Mouse (Mus musculus) heart, postnatal 14 days (tissue): ENCODE data around the gene Fosl1. TPM values are rescaled to one million over a fixed set of nuclear protein-coding genes. Genes with fewer than 3 reads are reported as not detected.

ENCODE experiments used
- DNase-seq, 2 experiments: peaks; one replicate each; pipeline ENCODE4 v3.0.0; 2021 to 2022
- intact Hi-C: fragments of 180-260 bp; cut with DNase I; formaldehyde crosslinking; loops from one replicate; pipeline ENCODE4 v1.15.1; 2025
- total RNA-seq, 2 experiments: library from RNA; stranded (reverse); gene quantifications; 2 replicates each; pipeline ENCODE4 v1.2.3; 2021

Fosl1 gene
- total RNA-seq, 2 experiments from 2014 or later: not detected

DNA sequence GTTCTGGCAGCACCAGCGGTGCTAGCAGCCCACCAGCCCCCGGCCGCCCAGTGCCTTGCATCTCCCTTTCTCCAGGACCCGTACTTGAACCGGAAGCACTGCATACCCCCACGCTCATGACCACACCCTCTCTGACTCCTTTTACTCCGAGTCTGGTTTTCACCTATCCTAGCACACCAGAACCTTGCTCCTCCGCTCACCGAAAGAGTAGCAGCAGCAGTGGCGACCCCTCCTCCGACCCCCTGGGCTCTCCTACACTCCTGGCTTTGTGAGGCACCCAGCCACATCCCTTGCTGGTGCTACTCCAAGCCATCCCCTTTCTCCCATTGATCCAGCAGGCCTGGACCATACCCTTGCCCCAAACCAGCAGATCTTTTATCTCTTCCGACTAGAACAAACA is 7.7 kb downstream of the Fosl1 start:
- intact Hi-C loops: no loop called here
- DNase-seq: no peak

DNA sequence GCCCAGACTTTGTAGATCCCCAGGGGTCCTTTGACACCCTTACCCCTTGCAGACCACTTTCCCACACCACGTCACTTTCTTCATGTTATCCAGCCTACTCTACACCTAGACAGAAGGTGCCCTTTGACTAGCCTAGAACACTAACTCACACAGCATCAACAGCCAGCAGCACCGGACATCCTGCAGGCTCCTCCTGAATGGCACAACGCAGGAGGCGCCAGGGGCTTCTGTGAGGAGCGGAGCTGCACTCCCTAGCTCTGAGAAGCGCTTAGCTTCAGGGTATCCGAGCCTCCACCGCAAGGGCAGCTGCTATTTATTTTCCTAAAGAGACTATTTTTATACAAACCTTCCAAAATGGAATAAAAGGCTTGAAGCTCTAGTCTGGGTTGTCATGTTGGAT is 8.2 kb downstream of the Fosl1 start:
- intact Hi-C loops: no loop called here
- no peak for DNase-seq

DNA sequence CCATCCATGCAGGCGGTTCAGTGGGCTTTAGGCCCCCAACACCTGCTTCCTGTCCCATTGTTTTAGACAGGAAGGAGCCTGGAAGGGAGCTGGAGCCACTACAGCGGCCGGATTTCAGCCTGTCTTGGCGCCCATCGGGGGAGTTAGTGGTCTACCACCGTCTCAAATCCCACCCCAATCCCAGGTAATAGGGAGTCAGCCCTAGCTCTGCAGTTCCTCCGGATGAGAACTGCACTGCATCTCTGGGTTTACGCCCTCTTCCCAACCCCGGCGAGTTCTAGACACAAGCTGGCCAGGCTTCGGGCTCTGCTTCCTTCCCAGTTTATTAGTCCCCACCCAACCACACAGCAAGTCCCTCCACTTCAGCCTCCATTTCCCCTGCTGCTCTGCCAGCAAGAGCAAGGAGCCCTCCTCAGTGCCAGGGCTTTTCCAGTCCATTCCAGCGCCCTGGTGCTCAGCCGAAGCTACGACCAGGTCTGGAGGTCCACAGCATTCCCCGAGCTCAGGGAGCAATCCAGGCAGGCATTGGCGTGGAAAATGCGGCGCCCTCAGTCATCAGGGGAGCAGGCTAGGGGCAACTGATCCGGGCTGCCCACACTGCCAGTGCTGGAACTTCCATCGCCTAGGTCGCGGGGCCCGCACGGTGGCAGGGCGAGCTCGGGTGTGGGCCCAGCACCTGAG is 9.0 kb downstream of the Fosl1 start:
- intact Hi-C loops: no loop called here
- DNase-seq: peak; percentile 51 to 54

DNA sequence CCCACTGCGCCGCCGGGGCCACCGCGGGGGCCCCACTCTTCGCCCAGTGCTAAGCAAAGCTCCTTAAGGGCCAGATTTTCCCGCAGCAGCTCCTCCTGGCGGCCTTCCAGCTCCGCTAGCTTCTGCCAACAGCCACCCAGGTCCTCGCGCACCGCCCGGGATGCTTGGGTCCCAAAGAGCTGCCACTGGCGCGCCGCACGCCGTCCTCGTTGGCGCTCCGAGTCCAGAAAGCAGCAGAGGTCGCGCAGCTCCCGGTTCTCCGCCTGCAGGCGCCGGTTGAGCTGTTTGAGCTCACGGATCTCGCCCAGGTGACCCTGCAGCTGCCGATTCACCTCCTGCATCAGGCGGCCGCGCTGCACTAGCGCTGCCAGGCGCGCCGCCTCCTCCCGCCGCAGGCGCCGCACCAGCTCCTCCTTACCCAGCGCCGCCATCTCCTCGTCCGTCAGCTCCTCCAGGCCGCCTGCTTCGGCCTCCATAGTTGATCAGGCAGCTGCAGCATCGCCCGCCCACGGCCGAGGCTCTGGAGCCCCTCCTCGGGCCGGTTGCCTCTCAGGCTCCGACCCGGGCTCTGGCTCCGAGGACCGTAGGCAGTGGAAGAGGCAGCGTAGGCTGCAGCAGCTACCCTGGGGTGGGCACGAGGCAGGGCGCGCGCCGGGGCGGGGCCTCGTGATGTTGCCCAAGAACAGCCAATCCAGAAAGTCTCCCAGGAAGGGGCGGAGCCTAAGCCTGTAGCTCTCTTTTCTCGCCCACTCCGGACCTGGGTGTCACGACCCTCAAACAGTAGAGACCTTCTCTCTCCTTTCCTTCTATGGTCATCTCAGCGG is 9.8 kb downstream of the Fosl1 start:
- DNase-seq: peak; percentile 96
- intact Hi-C loops: no loop called here

DNA sequence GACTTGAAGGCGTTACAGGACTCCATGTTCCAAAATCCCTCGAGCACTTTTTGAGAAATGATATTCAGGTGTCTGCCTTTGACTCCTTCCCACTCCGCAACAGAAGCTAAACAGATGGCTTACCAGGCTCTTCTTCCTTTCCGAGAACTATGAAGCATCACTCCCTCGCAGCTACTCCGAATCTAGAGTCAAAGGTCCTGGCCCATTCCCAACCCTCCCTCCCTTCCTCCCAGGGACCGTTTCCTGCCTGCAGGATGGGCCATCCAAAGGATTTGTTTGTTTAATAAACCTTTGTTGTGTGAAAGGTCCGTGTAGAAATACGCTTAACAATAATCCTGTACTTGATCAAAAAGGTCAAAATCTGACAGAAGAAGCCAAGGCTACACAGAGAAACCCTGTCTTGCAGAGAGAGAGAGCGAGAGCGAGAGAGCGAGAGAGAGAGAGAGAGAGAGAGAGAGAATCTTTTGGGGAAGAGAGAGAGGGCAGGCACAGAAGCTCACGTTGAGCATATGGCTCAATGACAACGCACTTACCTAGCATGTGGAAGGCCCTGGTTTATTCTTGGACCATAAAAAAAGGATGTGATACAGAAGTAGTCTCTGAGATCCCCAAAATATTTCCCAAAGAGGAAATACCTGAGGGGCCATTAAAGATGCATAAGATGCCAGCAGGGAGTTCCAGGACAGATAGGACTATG is 10.5 kb downstream of the Fosl1 start, which contains the start of gene Ccdc85b:
Gene Ccdc85b (minus strand): TSS at position 149 of the 697 bp plus-strand sequence.
- intact Hi-C loops: no loop called here
- DNase-seq: peak in 1 of 2 experiments; percentile 53

DNA sequence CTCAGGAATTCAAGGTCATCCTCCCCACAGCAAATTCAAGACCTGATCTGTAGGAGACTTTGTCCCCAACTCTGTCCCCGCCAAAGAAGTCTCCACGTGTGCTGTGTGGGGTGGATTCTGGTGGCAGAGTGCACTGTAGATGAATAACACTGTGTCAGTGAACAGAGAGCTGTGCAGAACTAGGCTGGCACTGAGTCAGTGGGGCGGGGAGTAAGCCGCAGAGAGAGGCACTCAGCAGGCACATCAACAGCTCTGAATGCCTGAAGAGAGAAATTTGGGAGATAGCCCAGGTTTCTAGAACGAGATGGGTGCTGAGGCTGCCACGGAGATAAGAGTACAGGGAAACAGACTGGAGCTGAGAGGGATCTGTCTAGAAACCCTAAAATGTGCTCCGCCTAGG is 11.7 kb downstream of the Fosl1 start:
- intact Hi-C loops: no loop called here
- peak in 1 of 2 experiments; percentile 32 for DNase-seq

DNA sequence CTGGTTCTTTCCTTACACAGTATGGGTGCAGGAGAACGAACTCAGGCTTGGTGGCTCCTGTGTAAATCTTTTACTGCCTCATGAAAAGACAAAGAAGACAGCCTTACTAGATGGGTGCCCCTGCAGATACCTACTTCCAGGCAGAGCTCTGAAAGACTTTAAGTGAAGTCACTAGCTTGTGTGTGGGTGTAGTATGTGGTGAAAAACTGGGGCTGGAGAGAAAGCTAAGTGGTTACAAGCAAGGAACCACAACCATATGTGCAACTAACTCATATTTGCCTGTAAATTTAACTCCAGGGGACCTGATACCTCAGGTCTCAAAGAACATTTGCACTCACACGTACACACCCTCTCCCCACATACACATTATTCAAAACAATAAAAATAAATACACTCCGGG is 12.5 kb downstream of the Fosl1 start:
- intact Hi-C loops: no loop called here
- no peak for DNase-seq

DNA sequence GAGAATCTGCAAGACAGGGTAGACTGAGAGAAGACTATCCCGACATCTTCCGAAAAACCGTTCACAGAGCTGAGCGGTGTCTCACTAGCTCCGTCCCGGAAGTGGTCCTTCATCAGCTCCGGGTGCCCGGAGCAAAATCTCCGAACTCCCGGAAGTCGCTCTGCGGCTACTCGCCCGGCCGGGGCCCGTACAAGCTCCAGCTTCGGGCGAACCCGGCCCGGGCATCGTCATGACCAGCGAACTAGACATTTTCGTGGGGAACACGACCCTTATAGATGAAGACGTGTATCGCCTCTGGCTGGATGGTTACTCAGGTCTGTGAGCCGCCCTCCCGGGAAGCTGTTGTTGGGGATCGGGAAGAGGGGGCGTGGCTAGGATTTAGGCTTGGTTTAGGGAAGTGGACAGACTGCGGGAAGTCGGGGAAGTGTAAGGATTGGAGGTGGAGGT is 13.1 kb downstream of the Fosl1 start, which contains the start of gene Fibp:
Gene Fibp (plus strand): TSS at position 151 of the 447 bp plus-strand sequence.
- intact Hi-C loops: no loop called here
- peak; percentile 85 to 95 for DNase-seq

DNA sequence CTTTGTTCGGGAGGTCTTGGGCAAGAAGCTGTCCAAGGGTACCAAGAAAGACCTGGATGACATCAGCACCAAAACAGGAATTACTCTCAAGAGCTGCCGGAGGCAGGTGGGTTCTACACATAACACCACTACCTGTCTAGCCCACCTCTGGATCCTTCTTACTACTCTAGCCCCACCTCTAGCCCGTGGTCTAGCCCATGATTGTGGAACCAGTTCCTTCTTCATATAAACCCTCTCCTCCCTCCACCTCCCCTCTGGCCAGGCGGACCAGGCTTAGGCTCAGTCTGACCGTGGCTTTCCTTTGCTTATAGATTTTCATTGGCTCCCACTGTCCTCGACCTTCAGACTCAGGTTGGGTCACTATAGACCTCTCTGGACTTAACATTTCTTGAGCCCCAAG is 14.1 kb downstream of the Fosl1 start:
- intact Hi-C loops: no loop called here

DNA sequence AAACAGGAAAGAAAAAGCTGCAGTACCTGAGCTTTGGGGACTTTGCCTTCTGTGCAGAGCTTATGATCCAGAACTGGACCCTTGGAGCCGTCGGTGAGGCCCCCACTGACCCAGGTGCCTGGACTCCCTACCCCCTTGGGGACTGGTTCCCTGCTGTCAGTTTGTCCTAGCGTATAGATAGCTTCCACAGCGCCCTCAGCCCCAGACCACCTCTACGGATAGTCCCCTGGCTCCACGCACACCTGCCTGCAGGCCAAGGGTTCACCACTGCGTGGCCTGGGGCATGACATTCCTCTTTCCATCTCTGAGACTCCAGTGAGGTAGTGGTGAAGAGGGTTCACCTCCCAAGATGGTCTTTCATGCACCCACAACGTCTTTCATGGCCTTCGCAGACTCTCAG is 15.9 kb downstream of the Fosl1 start:
- DNase-seq: peak in 1 of 2 experiments; percentile 1
- intact Hi-C loops: loop anchor here (2.0 kb wide), 1 partner anchor 24 kb away; no protein-coding TSS in a partner anchor

More for the DNA sequence above, 14.1 kb downstream of the Fosl1 start:
- DNase-seq: no peak

DNA sequence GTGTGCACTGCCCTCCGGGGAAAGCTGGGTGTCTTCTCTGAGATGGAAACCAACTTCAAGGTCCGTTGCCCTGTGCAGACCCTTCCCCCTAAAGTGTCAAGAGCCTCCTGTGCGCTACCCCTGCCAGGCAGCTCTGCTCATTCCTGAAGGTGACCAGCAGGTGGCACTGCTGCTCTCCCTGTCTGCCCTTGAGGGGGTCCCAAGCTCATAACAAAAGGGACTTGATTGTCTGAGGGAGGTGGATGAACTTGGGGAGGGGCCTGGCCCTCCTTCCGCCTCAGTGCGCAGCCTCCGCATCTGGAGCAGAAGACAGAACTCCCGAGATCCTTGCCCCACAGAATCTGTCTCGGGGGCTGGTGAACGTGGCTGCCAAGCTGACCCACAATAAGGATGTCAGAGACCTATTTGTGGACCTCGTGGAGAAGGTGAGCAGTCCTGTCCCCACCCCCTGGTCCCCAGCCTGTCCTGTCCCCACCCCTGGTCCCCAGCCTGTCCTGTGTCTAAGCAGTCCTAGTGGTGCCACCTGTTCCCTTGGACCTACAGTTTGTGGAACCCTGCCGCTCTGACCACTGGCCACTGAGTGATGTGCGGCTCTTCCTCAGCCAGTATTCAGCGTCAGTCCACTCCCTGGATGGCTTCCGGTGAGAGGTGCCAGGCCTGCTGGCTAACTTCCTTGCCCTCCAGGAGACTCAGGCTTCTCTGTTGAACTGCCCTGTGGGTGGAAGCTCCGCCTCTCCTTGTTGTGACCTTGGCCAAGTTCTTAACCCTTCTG is 16.6 kb downstream of the Fosl1 start:
- intact Hi-C loops: loop anchor here (2.0 kb wide), 1 partner anchor 23 kb away; no protein-coding TSS in a partner anchor
- DNase-seq: peak; percentile 67 to 72

DNA sequence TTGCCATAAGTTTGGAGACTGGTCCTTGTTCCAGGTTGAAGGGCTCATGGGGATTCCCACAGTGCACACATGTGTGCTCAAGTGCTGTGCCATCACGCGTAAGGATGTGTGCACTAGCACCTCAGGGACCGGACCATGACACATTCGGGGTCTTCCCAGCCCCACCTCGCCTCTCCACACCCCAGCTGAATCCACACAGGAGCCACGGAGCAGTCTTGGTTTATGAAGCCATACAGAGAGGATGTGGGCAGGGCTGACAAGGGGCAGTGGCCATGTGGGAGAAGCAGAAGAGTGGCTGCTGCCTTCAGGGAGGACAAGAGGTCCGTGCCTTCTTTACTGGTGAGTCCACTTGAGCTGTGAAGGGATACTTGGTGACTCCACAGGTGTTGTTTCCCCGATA is 17.7 kb downstream of the Fosl1 start:
- intact Hi-C loops: no loop called here
- DNase-seq: no peak

DNA sequence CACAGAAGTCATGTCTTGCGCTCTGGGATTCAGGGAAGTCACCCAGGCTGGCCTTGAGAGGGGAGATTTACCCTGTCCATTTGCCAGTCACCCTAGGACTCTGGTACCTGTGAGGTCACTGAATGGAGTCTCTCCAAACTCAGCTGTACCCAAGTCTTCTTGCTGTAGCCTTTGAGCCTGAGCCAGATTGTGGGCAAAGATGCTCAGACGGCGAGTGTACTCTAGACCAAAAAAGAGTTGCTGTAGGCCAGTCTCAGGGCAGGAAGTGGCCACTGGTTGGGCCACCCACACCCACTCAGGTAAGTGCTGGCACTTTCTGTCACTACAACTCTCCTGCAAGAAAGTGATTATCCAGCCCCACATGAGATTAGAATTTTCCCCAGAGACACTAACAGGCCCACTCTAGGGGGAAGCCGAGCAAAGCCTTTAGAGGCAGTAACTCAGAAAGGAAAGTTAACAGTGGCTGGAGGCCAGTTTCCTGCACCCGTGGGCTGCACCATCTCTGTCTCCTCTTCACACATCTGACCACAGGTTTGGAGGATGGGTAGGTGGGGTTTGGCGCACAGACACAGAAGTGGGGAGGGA is 19.7 kb downstream of the Fosl1 start:
- intact Hi-C loops: no loop called here
- DNase-seq: no peak

DNA sequence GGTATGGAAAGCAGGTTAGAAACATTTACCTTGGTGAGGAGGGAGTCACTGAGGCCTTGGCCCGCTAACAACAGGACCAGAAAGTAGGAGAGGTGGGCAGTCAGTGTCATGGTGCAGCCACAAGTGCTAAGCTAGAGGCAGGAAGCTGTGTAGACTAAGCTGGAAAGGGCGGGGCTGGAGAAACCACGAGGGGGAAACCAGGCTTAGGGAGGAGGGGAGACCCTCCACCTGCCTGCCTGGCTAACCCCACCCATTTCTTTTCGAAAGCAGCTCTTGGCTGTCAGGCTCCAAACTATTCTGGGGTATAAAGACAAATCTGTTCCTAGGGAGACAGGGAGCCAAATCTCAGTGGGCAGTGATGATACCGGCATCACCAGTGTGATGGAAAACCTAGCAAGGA is 21.0 kb downstream of the Fosl1 start, which contains the start of gene Ctsw:
Gene Ctsw (minus strand): TSS at position 134 of the 400 bp plus-strand sequence.
- intact Hi-C loops: no loop called here
- DNase-seq: no peak

DNA sequence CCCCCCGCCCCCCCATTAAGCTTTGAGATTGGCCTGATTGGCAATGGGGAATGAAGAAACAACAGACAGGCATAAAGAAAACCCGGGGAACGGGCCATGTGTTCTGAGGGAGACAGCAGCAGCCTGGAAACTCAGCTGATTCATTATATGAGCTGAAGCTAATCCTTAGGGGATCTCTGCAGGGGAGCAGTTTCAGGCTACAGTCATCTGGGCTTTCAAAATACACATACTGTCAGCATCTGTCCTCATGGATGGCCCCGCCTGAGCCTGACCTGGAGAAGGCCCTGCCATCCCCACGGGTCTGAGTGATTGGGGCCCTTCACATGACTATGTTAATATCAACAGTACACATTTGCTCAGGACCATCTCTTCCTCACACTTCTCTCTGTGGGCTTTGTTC is 24.5 kb downstream of the Fosl1 start:
- no peak for DNase-seq
- intact Hi-C loops: no loop called here

DNA sequence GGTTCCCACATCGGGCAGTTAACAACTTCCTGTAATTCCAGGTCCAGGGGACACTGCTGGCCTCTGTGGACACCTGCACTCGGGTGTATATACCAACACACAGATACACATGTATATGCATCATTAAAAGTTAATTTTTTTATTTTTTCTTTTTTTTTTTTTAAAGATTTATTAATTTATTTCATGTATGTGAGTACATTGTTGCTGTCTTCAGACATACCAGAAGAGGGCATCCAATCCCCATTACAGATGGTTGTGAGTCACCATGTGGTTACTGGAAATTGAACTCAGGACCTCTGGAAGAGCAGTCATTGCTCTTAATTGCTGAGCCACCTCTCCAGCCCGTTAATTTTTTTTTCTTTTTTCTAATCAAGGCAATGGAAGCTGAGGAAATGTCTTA is 25.5 kb downstream of the Fosl1 start:
- intact Hi-C loops: no loop called here
- DNase-seq: no peak

DNA sequence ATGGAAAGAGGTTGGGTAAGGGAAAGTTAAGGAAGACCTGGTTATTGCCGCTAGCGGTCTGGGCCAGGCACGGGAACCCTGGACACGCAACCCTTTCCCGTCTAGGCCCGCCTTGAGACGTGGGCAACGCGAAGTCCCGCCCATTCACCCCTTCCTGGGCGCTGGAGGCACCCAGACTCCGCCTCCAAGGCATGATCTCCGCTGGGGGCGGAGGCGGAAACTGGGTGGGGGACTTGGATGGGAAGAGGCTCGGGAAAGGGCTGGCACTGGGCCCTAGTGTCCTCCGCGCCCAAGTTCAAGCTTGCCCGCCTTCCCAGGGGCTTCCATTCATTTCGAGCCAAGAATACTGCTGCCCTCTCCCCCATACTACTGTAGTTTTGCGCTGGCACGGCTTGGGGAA is 26.4 kb downstream of the Fosl1 start, which contains the start of gene Efemp2:
Gene Efemp2 (plus strand): TSS at position 235 of the 400 bp plus-strand sequence.
- peak; percentile 82 to 84 for DNase-seq
- intact Hi-C loops: no loop called here

DNA sequence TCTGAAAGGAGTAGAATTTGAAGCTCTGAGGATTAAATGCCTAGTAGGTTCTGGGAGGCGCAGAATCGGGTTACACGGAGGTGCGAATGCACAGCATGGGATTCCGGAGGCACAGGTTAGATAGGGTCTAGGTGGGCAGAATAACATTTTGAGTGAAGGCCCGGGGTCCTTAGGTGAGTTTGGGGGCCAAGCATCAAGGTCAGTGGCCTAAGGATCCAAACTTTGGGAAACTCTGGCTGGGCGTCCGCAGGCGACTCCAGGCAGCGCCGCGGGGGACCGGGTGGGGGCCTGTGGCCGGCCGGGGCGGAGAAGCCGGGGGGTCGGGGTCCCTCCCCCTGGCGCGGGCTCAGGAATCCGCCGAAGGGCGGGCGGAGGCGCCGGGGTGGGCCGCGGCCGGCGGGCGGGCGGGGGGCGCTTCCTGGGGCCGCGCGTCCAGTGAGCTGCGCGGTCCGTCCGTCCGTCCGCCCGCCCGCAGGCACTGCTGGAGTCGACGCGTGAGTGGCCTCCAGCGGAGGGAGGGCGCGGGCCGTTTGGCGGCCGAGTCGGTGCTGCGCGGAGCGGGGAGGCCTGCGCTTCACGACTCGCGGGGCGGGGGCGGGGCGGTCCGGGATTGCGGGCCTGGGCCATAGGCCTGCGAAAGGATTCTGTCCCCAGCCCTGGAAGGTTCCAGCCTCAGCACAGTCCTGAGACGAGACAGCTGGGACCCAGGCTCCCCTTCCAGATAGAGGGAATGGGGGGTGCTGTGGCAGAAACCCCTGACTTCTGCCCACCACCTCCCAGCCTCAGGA is 27.1 kb downstream of the Fosl1 start:
- DNase-seq: peak; percentile 68 to 71
- intact Hi-C loops: no loop called here
